In the genomic region with DNA sequence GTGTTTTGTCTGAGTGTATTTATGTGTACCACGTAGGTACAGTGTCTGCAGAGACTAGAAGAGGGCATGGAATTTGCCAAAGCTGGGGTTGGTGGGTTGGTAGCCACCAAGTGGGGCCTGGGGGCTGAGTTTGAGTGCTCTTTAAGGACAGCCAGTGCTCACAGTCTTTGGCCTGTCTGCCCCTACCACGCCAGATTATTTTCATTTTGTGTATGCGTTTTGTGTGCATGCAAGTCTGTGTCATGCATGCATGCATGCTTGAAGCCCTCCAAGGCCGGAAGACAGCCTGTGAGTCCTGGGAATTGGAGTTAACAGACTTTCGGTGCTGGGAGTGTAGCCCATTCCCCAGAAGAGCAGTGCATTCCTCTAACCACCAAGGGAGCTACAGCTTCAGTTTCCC, we compare ENCODE assay signal across 9 mouse cellular contexts. TPM values are rescaled to one million over a fixed set of nuclear protein-coding genes. Genes with fewer than 3 reads are reported as not detected.
DNase-seq lines count a peak whose midpoint lies in the region; ATAC-seq and TF ChIP-seq lines count a peak whose summit lies in the region.
"Had no signal": no experiment of that assay in that cellular context is flagged by ENCODE, and none has a peak within 500 bp of the region (broad histone marks: within the 10 kb centered on the region; RNA-seq: fewer than 3 reads in every experiment).

No protein-coding gene starts in this region.

- in situ Hi-C loops in CH12.LX (cut with MboI; ENCODE audit: low pct_ligation_motif_present, low pct_unique_long_range_greater_than_20kb, low sequenced_read_pairs), result no loop called here

- H3K36me3 ChIP-seq in heart, embryonic 10.5 days, result peaks cover 50% of the 10 kb centered on the region
- peaks cover 4% of the 10 kb centered on the region; the same call in 1 of the 2 replicates for H3K36me3 ChIP-seq in heart, adult 2 months (ENCODE audit: control insufficient read depth, insufficient read depth, low read length)
- peaks cover 48 to 56% of the 10 kb centered on the region in 2 experiments for H3K36me3 ChIP-seq in CH12.LX (replicated peaks in 1 of 2; ENCODE audit: control insufficient read depth in 1 of 2, insufficient read depth in 1 of 2, low read length in 1 of 2)
- peaks cover 26% of the 10 kb centered on the region for H3K36me3 ChIP-seq in forebrain, embryonic 15.5 days
- H3K36me3 ChIP-seq in liver, embryonic 14.5 days (replicated peaks; ENCODE audit: control insufficient read depth, insufficient read depth, low read depth), result peaks cover 31% of the 10 kb centered on the region

- no peaks in the 10 kb centered on the region for H3K27me3 ChIP-seq in heart, embryonic 10.5 days (ENCODE audit: insufficient read depth, poor library complexity, severe bottlenecking)
- H3K27me3 ChIP-seq in heart, adult 2 months (ENCODE audit: control insufficient read depth, insufficient read depth, low read length), result no peaks in the 10 kb centered on the region
- H3K27me3 ChIP-seq in CH12.LX (replicated peaks), result no peaks in the 10 kb centered on the region
- H3K27me3 ChIP-seq in forebrain, embryonic 15.5 days, result no peaks in the 10 kb centered on the region
- H3K27me3 ChIP-seq in liver, embryonic 14.5 days (ENCODE audit: control insufficient read depth, insufficient read depth, low read length), result no peaks in the 10 kb centered on the region

- intact Hi-C loops in heart, adult 2 months (cut with DNase I), result no loop called here

- no peak for DNase-seq in heart, embryonic 10.5 days (ENCODE audit: low spot score)
- no peak for DNase-seq in heart, adult 2 months
- DNase-seq in CH12.LX (ENCODE audit: extremely low read depth), result no peak
- DNase-seq in liver, embryonic 14.5 days (ENCODE audit: low read depth in 3 of 3, low spot score in 3 of 3), result no peak
- no peak for DNase-seq in embryo, embryonic 9.5 days (ENCODE audit: extremely low spot score)
- DNase-seq in cerebellum, adult 11-12 months, result no peak
- no peak for DNase-seq in B cell, adult 2 months
- DNase-seq: kidney, postnatal 14 days had no signal

- no peak for TF ChIP-seq EP300 in heart, adult 2 months (IDR thresholded peaks at IDR 0.05; ENCODE audit: insufficient read depth, low read depth, low read length)
- no peak for TF ChIP-seq EP300 in CH12.LX (IDR thresholded peaks at IDR 0.05; ENCODE audit: low read length)
- no peak for TF ChIP-seq EP300 in liver, embryonic 14.5 days (IDR thresholded peaks at IDR 0.05; ENCODE audit: low read depth)

- ATAC-seq in forebrain, embryonic 15.5 days (replicated peaks), result no peak
- ATAC-seq in liver, embryonic 14.5 days (ENCODE audit: insufficient read depth), result no peak

- no peak overlapping the region for H3K27ac ChIP-seq in heart, embryonic 10.5 days
- H3K27ac ChIP-seq in heart, adult 2 months, result no peak overlapping the region
- no peak overlapping the region for H3K27ac ChIP-seq in CH12.LX (ENCODE audit: insufficient read depth, low read depth)
- no peak overlapping the region for H3K27ac ChIP-seq in forebrain, embryonic 15.5 days (replicated peaks)
- peak overlapping the region; percentile 21; the same call in 1 of the 2 replicates for H3K27ac ChIP-seq in liver, embryonic 14.5 days

- H3K4me1 ChIP-seq in heart, embryonic 10.5 days, result peaks cover 57% of the 10 kb centered on the region
- peaks cover 13% of the 10 kb centered on the region for H3K4me1 ChIP-seq in heart, adult 2 months (ENCODE audit: control insufficient read depth, insufficient read depth, low read length)
- H3K4me1 ChIP-seq in CH12.LX (ENCODE audit: control insufficient read depth in 1 of 2, insufficient read depth in 2 of 2), result peaks cover 12 to 42% of the 10 kb centered on the region in 2 experiments
- peaks cover 22% of the 10 kb centered on the region for H3K4me1 ChIP-seq in forebrain, embryonic 15.5 days
- peaks cover 30 to 31% of the 10 kb centered on the region in 2 experiments for H3K4me1 ChIP-seq in liver, embryonic 14.5 days (replicated peaks; ENCODE audit: control insufficient read depth in 2 of 2, insufficient read depth in 2 of 2, low read length in 1 of 2)

- dilution Hi-C loops in CH12.LX (cut with MboI; ENCODE audit: extremely low pct_ligation_motif_present, extremely low pct_unique_long_range_greater_than_20kb, low sequenced_read_pairs), result no loop called here

- H3K9me3 ChIP-seq in heart, embryonic 10.5 days, result no peaks in the 10 kb centered on the region
- no peaks in the 10 kb centered on the region for H3K9me3 ChIP-seq in CH12.LX (replicated peaks; ENCODE audit: low read length)
- no peaks in the 10 kb centered on the region for H3K9me3 ChIP-seq in forebrain, embryonic 15.5 days
- H3K9me3 ChIP-seq in liver, embryonic 14.5 days (ENCODE audit: control insufficient read depth, low read length), result no peaks in the 10 kb centered on the region

- 76% methylated on average over 5 of the region's 5 CpGs for whole genome bisulfite sequencing in heart, embryonic 10.5 days
- 57% methylated on average over 5 of the region's 5 CpGs for WGBS in heart, adult 2 months
- WGBS in forebrain, embryonic 15.5 days, result 79% methylated on average over 5 of the region's 5 CpGs
- WGBS in liver, embryonic 14.5 days (ENCODE audit: insufficient replicate concordance), result 77% methylated on average over 5 of the region's 5 CpGs

- TF ChIP-seq CTCF in heart, adult 2 months (IDR thresholded peaks at IDR 0.05), result no peak
- no peak for TF ChIP-seq CTCF in CH12.LX (conservative IDR thresholded peaks at IDR 0.05 in 1 of 2, IDR thresholded peaks at IDR 0.05 in 1 of 2; ENCODE audit: low read depth in 2 of 2, low read length in 2 of 2)
- TF ChIP-seq CTCF in liver, embryonic 14.5 days (IDR thresholded peaks at IDR 0.05; ENCODE audit: low read depth), result no peak

- H3K79me2 ChIP-seq in heart, adult 2 months (replicated peaks; ENCODE audit: control insufficient read depth, insufficient read depth, low read length), result no peaks in the 10 kb centered on the region
- peaks cover 15% of the 10 kb centered on the region for H3K79me2 ChIP-seq in CH12.LX (replicated peaks; ENCODE audit: control insufficient read depth, extremely low read depth, insufficient read depth, poor library complexity, severe bottlenecking)

- H3K9ac ChIP-seq in heart, adult 2 months (ENCODE audit: low read depth, low read length), result no peak overlapping the region
- H3K9ac ChIP-seq in CH12.LX (ENCODE audit: insufficient read depth, low read depth), result peak overlapping the region; percentile 98
- peak overlapping the region; percentile 84; the same call in 1 of the 2 replicates for H3K9ac ChIP-seq in forebrain, embryonic 15.5 days (replicated peaks)
- peak overlapping the region; percentile 98 for H3K9ac ChIP-seq in liver, embryonic 14.5 days (replicated peaks)

- H3K4me2 ChIP-seq in CH12.LX (ENCODE audit: insufficient read depth, low read depth, poor library complexity, severe bottlenecking), result peak overlapping the region; percentile 68
- H3K4me2 ChIP-seq in forebrain, embryonic 15.5 days (replicated peaks), result peak overlapping the region; percentile 71
- H3K4me2 ChIP-seq in liver, embryonic 14.5 days (ENCODE audit: low read depth), result peak overlapping the region; percentile 98

- no peak for TF ChIP-seq POLR2A in heart, adult 2 months (IDR thresholded peaks at IDR 0.05; ENCODE audit: insufficient read depth, low read depth, low read length)
- no peak for TF ChIP-seq POLR2A in CH12.LX (IDR thresholded peaks at IDR 0.05; ENCODE audit: low read depth, low read length)

- peak overlapping the region; percentile 92 for H3K4me3 ChIP-seq in heart, embryonic 10.5 days
- no peak overlapping the region for H3K4me3 ChIP-seq in heart, adult 2 months
- H3K4me3 ChIP-seq in CH12.LX (replicated peaks in 1 of 3; ENCODE audit: low read depth in 2 of 3, low read length in 2 of 3, poor library complexity in 1 of 3), result peak overlapping the region; percentile 6 to 95 (median 10)
- peak overlapping the region; percentile 83 for H3K4me3 ChIP-seq in forebrain, embryonic 15.5 days
- H3K4me3 ChIP-seq in liver, embryonic 14.5 days (ENCODE audit: insufficient read depth in 1 of 2, low read depth in 2 of 2, low read length in 2 of 2), result peak overlapping the region; percentile 83 to 95

- no peak for TF ChIP-seq RAD21 in CH12.LX (IDR thresholded peaks at IDR 0.05; ENCODE audit: low read depth, low read length)

RNA-seq across cellular contexts. Expression of a gene that starts 8.4 kb away (rescaled TPM):
- polyA plus RNA-seq in heart, embryonic 10.5 days (2016; fragmentation: Nextera tagmentation; extraction: Ambion mirVana), result 767 and 797 TPM in 2 replicates
- 1,000 to 10,000 TPM in 1 of 2 experiments, 100 to 1,000 TPM in 1; 832 to 1,055 TPM for total RNA-seq in heart, adult 2 months (2021)
- 860 and 993 TPM in 2 replicates for polyA plus RNA-seq in heart, adult 2 months (2012; rRNA removed)
- total RNA-seq in CH12.LX (2012; rRNA removed) (368 and 459 TPM in 2 replicates), CH12.LX (2014; rRNA removed) (352 and 386 TPM in 2 replicates)
- polyA plus RNA-seq in CH12.LX (2012; ENCODE audit: insufficient read length, low read depth), result 332 and 353 TPM in 2 replicates
- polyA plus RNA-seq in forebrain, embryonic 15.5 days (2015; fragmentation: Nextera tagmentation; extraction: Ambion mirVana), result 472 and 476 TPM in 2 replicates
- polyA plus RNA-seq in liver, embryonic 14.5 days (2012; rRNA removed), result 274 and 388 TPM in 2 replicates
- 705 and 724 TPM in 2 replicates for polyA plus RNA-seq in liver, embryonic 14.5 days (2014; fragmentation: Nextera tagmentation; extraction: Ambion mirVana)

RNA-seq across cellular contexts. Expression of a gene that starts 15.8 kb away (rescaled TPM):
- 181 and 233 TPM in 2 replicates for polyA plus RNA-seq in heart, embryonic 10.5 days (2016; fragmentation: Nextera tagmentation; extraction: Ambion mirVana)
- total RNA-seq in heart, adult 2 months (2021), result 10 to 100 TPM; 78.3 to 89.8 TPM
- 182 and 194 TPM in 2 replicates for polyA plus RNA-seq in heart, adult 2 months (2012; rRNA removed)
- total RNA-seq in CH12.LX (2012; rRNA removed), result 127 and 132 TPM in 2 replicates
- total RNA-seq in CH12.LX (2014; rRNA removed), result 98.3 and 105 TPM in 2 replicates
- polyA plus RNA-seq in CH12.LX (2012; ENCODE audit: insufficient read length, low read depth), result 194 and 227 TPM in 2 replicates
- 179 and 186 TPM in 2 replicates for polyA plus RNA-seq in forebrain, embryonic 15.5 days (2015; fragmentation: Nextera tagmentation; extraction: Ambion mirVana)
- polyA plus RNA-seq in liver, embryonic 14.5 days (2012; rRNA removed), result 77.0 and 121 TPM in 2 replicates
- 88.0 and 90.2 TPM in 2 replicates for polyA plus RNA-seq in liver, embryonic 14.5 days (2014; fragmentation: Nextera tagmentation; extraction: Ambion mirVana)

RNA-seq across cellular contexts. Expression of a gene that starts 38.9 kb away (rescaled TPM):
- polyA plus RNA-seq in heart, embryonic 10.5 days (2016; fragmentation: Nextera tagmentation; extraction: Ambion mirVana), result 12.0 and 16.7 TPM in 2 replicates
- 1 to 10 TPM; 3.5 to 5.1 TPM for total RNA-seq in heart, adult 2 months (2021)
- polyA plus RNA-seq in heart, adult 2 months (2012; rRNA removed), result 8.9 and 16.6 TPM in 2 replicates
- 23.4 and 25.9 TPM in 2 replicates for total RNA-seq in CH12.LX (2012; rRNA removed)
- total RNA-seq in CH12.LX (2014; rRNA removed), result 10.3 and 11.8 TPM in 2 replicates
- polyA plus RNA-seq in CH12.LX (2012; ENCODE audit: insufficient read length, low read depth), result 20.2 and 21.2 TPM in 2 replicates
- 1.3 TPM in 2 replicates for polyA plus RNA-seq in forebrain, embryonic 15.5 days (2015; fragmentation: Nextera tagmentation; extraction: Ambion mirVana)
- polyA plus RNA-seq in liver, embryonic 14.5 days (2012; rRNA removed), result 17.5 and 20.9 TPM in 2 replicates
- 7.9 and 9.3 TPM in 2 replicates for polyA plus RNA-seq in liver, embryonic 14.5 days (2014; fragmentation: Nextera tagmentation; extraction: Ambion mirVana)

RNA-seq across cellular contexts. Expression of a gene that starts 50.0 kb away (rescaled TPM):
- polyA plus RNA-seq in heart, embryonic 10.5 days (2016; fragmentation: Nextera tagmentation; extraction: Ambion mirVana), result 14.8 and 15.6 TPM in 2 replicates
- total RNA-seq in heart, adult 2 months (2021), result 10 to 100 TPM; 10.6 to 11.2 TPM
- 16.9 and 18.0 TPM in 2 replicates for polyA plus RNA-seq in heart, adult 2 months (2012; rRNA removed)
- total RNA-seq in CH12.LX (2012; rRNA removed) (20.7 and 22.6 TPM in 2 replicates), CH12.LX (2014; rRNA removed) (9.0 and 9.7 TPM in 2 replicates)
- 21.1 and 24.2 TPM in 2 replicates for polyA plus RNA-seq in CH12.LX (2012; ENCODE audit: insufficient read length, low read depth)
- polyA plus RNA-seq in forebrain, embryonic 15.5 days (2015; fragmentation: Nextera tagmentation; extraction: Ambion mirVana), result 13.4 TPM in 2 replicates
- 10.0 and 10.1 TPM in 2 replicates for polyA plus RNA-seq in liver, embryonic 14.5 days (2012; rRNA removed)
- 6.6 and 7.6 TPM in 2 replicates for polyA plus RNA-seq in liver, embryonic 14.5 days (2014; fragmentation: Nextera tagmentation; extraction: Ambion mirVana)

RNA-seq across cellular contexts. Expression of a gene that starts 59.1 kb away (rescaled TPM):
- 2.8 and 4.1 TPM in 2 replicates for polyA plus RNA-seq in heart, embryonic 10.5 days (2016; fragmentation: Nextera tagmentation; extraction: Ambion mirVana)
- 1 to 10 TPM; 6.6 to 8.0 TPM for total RNA-seq in heart, adult 2 months (2021)
- 9.2 and 10.8 TPM in 2 replicates for polyA plus RNA-seq in heart, adult 2 months (2012; rRNA removed)
- total RNA-seq in CH12.LX (2012; rRNA removed) (6.8 and 7.0 TPM in 2 replicates), CH12.LX (2014; rRNA removed) (2.3 TPM in 2 replicates)
- polyA plus RNA-seq in CH12.LX (2012; ENCODE audit: insufficient read length, low read depth), result 5.4 and 6.1 TPM in 2 replicates
- 3.7 and 4.1 TPM in 2 replicates for polyA plus RNA-seq in forebrain, embryonic 15.5 days (2015; fragmentation: Nextera tagmentation; extraction: Ambion mirVana)
- 11.2 and 12.7 TPM in 2 replicates for polyA plus RNA-seq in liver, embryonic 14.5 days (2012; rRNA removed)
- polyA plus RNA-seq in liver, embryonic 14.5 days (2014; fragmentation: Nextera tagmentation; extraction: Ambion mirVana), result 4.9 and 6.0 TPM in 2 replicates
